Mouse (Mus musculus) megakaryocyte-erythroid progenitor cell, adult 5-6 weeks (primary cell): ENCODE measurements around the gene Ryk. TPM values are rescaled to one million over a fixed set of nuclear protein-coding genes. Genes with fewer than 3 reads are reported as not detected.
A peak's percentile ranks its signal among the peaks of the same experiment; 100 is the strongest.

Experiments
- ATAC-seq: replicated peaks from 2 replicates; pipeline ENCODE4 v1.8.0; 2016; ENCODE audit warnings: mild to moderate bottlenecking, inconsistent platforms; ENCODE audit not compliant: severe bottlenecking, poor library complexity, low FRiP score, low TSS enrichment
- total RNA-seq, 2 experiments: library from RNA; stranded (forward) in 1 of 2; stranded (reverse) in 1 of 2; fragments of 200-1000, 215-1000 nt in 1 of 2; fragments of >200 nt in 1 of 2; fragmentation: Nextera tagmentation in 1 of 2; gene quantifications; 2 replicates each; pipeline ENCODE4 v1.2.3; 2014 to 2017

Gene Ryk
- total RNA-seq, 2 experiments from 2014 or later: 17.5 to 23.8 TPM

GRCm38 (mm10) chr9:102926137-102926536 lies 91.4 kb downstream of the Ryk start:
- no peak for ATAC-seq

DNA sequence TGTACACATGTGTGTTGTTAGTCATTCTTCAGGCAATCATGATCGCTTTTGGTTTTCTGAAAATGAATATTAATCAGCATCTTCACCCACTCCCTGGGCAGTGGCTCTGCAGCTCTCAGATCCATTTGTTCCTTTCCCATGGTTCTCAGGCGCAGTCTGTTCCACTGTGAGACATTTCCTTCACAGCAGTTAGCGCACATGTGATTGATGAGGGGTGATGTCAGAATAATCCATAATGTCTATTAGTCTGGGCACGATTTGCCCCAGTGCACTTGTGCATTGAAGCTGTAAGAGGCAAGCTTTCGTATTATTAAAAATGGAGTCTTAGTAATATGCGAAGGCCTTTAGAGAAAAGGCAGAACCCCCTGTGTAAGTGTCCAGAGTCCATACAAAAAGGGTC lies 95.1 kb downstream of the Ryk start:
- ATAC-seq: no peak

- peak; percentile 69 for ATAC-seq
Measured at GRCm38 (mm10) chr9:102933925-102934721, 99.4 kb downstream of the Ryk start.

- no peak for ATAC-seq
Measured at GRCm38 (mm10) chr9:102942221-102942620, 107.5 kb downstream of the Ryk start.

- no peak for ATAC-seq
Measured at GRCm38 (mm10) chr9:102944891-102945290, 110.2 kb downstream of the Ryk start.

DNA sequence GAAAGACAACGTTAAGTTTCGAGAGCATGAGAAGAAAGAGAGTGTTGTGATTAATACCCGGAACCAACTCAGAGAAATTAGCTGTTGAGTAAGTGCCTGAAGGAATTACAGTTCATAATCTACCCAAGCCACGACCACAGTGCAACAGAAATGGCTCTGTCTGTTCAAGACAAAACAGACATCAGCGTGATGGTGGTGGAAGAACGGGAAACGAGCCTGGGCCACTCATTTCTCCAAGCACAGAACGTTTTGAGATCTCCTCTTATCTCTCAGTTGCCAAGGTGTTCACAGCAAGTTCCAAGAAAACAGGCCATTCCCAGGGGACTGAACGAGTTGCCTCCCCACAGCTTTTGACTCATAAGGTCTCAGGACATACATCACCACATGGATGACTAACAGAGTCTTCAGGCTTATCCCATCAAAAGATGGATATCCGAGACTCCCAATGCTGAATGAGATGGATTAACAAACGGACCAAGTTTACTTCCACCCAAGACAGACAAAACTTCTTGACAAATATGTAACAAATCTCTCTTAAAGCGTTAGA lies 111.8 kb downstream of the Ryk start:
- no peak for ATAC-seq

DNA sequence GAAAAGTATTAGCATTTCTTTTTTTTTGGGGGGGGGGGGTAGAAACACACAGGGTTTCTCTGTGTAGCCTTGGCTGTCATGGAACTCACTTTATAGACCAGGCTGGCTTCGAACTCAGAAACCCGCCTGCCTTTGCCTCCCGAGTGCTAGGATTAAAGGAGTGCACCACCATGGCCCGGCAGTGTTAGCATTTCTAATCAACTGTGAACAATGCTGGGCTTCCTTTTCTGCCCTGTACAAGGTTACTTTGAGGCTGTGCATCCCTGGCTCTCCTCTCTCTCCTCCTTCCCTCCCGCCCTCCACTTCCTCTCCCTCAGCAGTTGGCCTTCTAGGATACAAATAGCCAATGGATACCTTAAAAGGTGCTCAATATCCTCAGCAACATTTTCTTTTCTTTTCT lies 114.0 kb downstream of the Ryk start:
- no peak for ATAC-seq

GRCm38 (mm10) chr9:102951091-102951994 lies 116.6 kb downstream of the Ryk start:
- ATAC-seq: no peak

- no peak for ATAC-seq
Measured at GRCm38 (mm10) chr9:102955866-102956265, 121.1 kb downstream of the Ryk start.

Other genes with a start within 250 kb of the Ryk start
- gene Anapc13, start 208.6 kb upstream of the Ryk start, total RNA-seq (2014; fragmentation: Nextera tagmentation): 132 and 143 TPM in 2 replicates
- gene Anapc13, start 208.6 kb upstream of the Ryk start, total RNA-seq (2017): 106 and 202 TPM in 2 replicates
- 38.6 and 40.1 TPM in 2 replicates for gene Cep63, start 208.4 kb upstream of the Ryk start, total RNA-seq (2014; fragmentation: Nextera tagmentation)
- gene Cep63, start 208.4 kb upstream of the Ryk start, total RNA-seq (2017): 52.7 and 63.8 TPM in 2 replicates
- gene Amotl2, start 118.2 kb upstream of the Ryk start, total RNA-seq (2014; fragmentation: Nextera tagmentation): not detected in 2 replicates
- gene Amotl2, start 118.2 kb upstream of the Ryk start, total RNA-seq (2017): not detected in 2 replicates
- gene Slco2a1, start 153.8 kb downstream of the Ryk start, total RNA-seq (2014; fragmentation: Nextera tagmentation): not detected in 2 replicates
- not detected in 2 replicates for gene Slco2a1, start 153.8 kb downstream of the Ryk start, total RNA-seq (2017)